Mouse (Mus musculus): ENCODE measurements around the gene Pds5b. TPM values are rescaled to one million over a fixed set of nuclear protein-coding genes. Genes with fewer than 3 reads are reported as not detected.
"Not testable (repeated sequence)": the region's sequence is repeated elsewhere in the genome, so short reads cannot be mapped to it uniquely, and the experiment has no call there.

Gene Pds5b
- polyA plus RNA-seq (2014; fragmentation: Nextera tagmentation; extraction: Ambion mirVana): 48.9 and 49.3 TPM in 2 replicates

DNA sequence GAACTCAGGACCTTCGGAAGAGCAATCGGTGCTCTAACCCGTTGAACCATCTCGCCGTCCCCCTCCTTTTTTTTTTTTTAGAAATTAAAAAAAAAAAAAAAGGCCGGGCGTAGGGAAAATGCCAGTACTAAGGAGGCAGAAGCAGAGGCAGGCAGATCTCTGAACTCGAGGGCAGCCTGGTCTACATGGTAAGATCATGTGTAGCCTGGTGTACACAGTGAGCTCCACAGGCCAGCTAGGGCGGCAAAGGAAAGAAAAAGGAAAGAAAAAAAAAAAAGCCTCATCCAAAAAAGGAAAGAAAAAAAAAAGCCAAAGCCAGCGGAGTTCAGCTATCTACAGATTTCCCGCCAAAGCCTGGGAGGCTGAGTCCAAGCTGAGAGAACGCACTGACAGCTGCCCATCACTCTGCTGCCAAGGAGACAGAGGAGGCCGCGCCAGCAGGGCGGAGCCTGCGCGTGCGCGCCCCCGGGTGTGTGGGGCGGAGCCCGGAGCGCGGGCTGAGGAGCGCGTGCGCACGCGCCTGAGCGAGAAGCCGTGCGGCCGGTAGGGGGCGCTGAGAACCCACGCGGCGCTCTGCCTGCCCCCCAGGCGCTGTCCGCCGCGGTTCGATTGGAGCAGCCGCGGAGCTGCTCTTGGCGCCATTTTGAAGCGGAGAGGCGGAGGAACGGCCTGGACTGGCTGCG, at the start of gene Pds5b:
TSS of gene Pds5b (plus strand) at position 587 of the 683 bp plus-strand sequence.
- peak within 1 kb of the TSS; percentile 55 for H3K4me2 ChIP-seq
- ATAC-seq (ENCODE audit: low FRiP score) (peak; percentile 97), DNase-seq (ENCODE audit: low spot score, missing footprints) (peak; percentile 100)
- no peaks in the 10 kb centered on the region for H3K9me3 ChIP-seq (ENCODE audit: control insufficient read depth, low read length)
- H3K4me1 ChIP-seq (ENCODE audit: control insufficient read depth, insufficient read depth, low read length): peaks cover 9% of the 10 kb centered on the region
- no peaks in the 10 kb centered on the region for H3K27me3 ChIP-seq (ENCODE audit: control insufficient read depth, insufficient read depth, low read length)
- 15% methylated on average over 46 of the region's 49 CpGs for WGBS
- no peaks in the 10 kb centered on the region for H3K36me3 ChIP-seq (ENCODE audit: control insufficient read depth, insufficient read depth, low read length)
- H3K9ac ChIP-seq (ENCODE audit: low read length): peak within 1 kb of the TSS; percentile 96
- H3K4me3 ChIP-seq (ENCODE audit: low read depth, low read length): peak within 1 kb of the TSS; percentile 88
- peak within 1 kb of the TSS; percentile 96 for H3K27ac ChIP-seq (ENCODE audit: low read depth, low read length)

DNA sequence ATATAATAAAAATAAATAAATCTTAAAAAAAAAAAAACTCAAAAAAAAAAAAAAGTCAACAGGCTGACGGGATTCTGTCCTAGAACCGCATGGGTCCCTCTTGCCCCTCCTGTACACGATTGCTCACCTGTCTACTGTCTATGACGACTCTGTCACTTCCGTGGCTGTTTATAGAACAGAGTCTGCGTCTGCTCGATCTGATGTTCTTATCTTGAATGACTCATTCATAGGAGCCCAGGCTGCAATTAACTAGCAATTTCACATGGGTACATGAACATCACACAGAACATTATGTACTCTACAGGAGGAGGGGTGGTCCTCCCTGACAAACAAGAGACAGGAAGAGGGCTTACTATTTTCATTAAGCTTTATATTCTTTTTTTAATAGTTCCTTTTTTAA, 48.0 kb upstream of the Pds5b start:
- Histone ChIP-seq H3K9me3 (ENCODE audit: control insufficient read depth, low read length) (no peaks in the 10 kb centered on the region), H3K27ac (ENCODE audit: low read depth, low read length) (no peak overlapping the region), H3K4me3 (ENCODE audit: low read depth, low read length) (no peak overlapping the region), H3K27me3 (ENCODE audit: control insufficient read depth, insufficient read depth, low read length) (no peaks in the 10 kb centered on the region), H3K4me2 (no peak overlapping the region), H3K36me3 (ENCODE audit: control insufficient read depth, insufficient read depth, low read length) (no peaks in the 10 kb centered on the region), H3K9ac (ENCODE audit: low read length) (no peak overlapping the region), H3K4me1 (ENCODE audit: control insufficient read depth, insufficient read depth, low read length) (no peaks in the 10 kb centered on the region)
- peak; percentile 41 for DNase-seq (ENCODE audit: low spot score, missing footprints)
- WGBS: 96% methylated on average over 7 of the region's 7 CpGs
- no peak for ATAC-seq (ENCODE audit: low FRiP score)

GRCm38 (mm10) chr5:150629272-150629671, 44.3 kb upstream of the Pds5b start:
- DNase-seq (ENCODE audit: low spot score, missing footprints) (peak; percentile 57), ATAC-seq (ENCODE audit: low FRiP score) (no peak)
- Histone ChIP-seq H3K4me1 (ENCODE audit: control insufficient read depth, insufficient read depth, low read length) (no peaks in the 10 kb centered on the region), H3K9ac (ENCODE audit: low read length) (no peak overlapping the region), H3K4me2 (no peak overlapping the region), H3K27ac (ENCODE audit: low read depth, low read length) (no peak overlapping the region), H3K27me3 (ENCODE audit: control insufficient read depth, insufficient read depth, low read length) (no peaks in the 10 kb centered on the region), H3K36me3 (ENCODE audit: control insufficient read depth, insufficient read depth, low read length) (no peaks in the 10 kb centered on the region), H3K4me3 (ENCODE audit: low read depth, low read length) (no peak overlapping the region), H3K9me3 (ENCODE audit: control insufficient read depth, low read length) (no peaks in the 10 kb centered on the region)
- 97% methylated on average over 1 of the region's 1 CpGs for WGBS

GRCm38 (mm10) chr5:150629692-150630091, 43.8 kb upstream of the Pds5b start:
- Histone ChIP-seq H3K4me2 (no peak overlapping the region), H3K4me3 (ENCODE audit: low read depth, low read length) (no peak overlapping the region), H3K9ac (ENCODE audit: low read length) (no peak overlapping the region), H3K27me3 (ENCODE audit: control insufficient read depth, insufficient read depth, low read length) (no peaks in the 10 kb centered on the region), H3K9me3 (ENCODE audit: control insufficient read depth, low read length) (no peaks in the 10 kb centered on the region), H3K27ac (ENCODE audit: low read depth, low read length) (no peak overlapping the region), H3K4me1 (ENCODE audit: control insufficient read depth, insufficient read depth, low read length) (no peaks in the 10 kb centered on the region), H3K36me3 (ENCODE audit: control insufficient read depth, insufficient read depth, low read length) (no peaks in the 10 kb centered on the region)
- ATAC-seq (ENCODE audit: low FRiP score): no peak
- 92% methylated on average over 2 of the region's 2 CpGs for WGBS
- peak; percentile 51 for DNase-seq (ENCODE audit: low spot score, missing footprints)

DNA sequence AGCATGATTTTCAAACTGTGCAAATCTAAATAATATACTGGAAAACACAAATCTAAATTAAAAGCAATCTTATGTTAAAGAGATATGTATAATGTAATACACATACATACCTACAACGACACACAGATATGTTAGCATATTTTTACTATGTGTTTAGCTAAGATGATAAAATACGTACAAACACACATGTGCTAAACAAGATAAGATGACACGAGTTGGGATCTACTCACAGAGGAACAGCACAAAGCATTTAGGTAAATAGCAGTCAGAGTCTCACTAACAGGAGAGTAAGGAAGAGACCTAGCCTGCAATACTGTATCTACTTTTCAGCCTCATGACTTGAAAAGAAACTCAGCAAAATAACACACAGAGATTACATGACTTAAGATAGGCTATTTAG, 32.1 kb upstream of the Pds5b start:
- 93% methylated on average over 3 of the region's 3 CpGs for WGBS
- Histone ChIP-seq H3K27me3 (ENCODE audit: control insufficient read depth, insufficient read depth, low read length) (no peaks in the 10 kb centered on the region), H3K9ac (ENCODE audit: low read length) (no peak overlapping the region), H3K27ac (ENCODE audit: low read depth, low read length) (no peak overlapping the region), H3K9me3 (ENCODE audit: control insufficient read depth, low read length) (no peaks in the 10 kb centered on the region), H3K4me1 (ENCODE audit: control insufficient read depth, insufficient read depth, low read length) (no peaks in the 10 kb centered on the region), H3K4me3 (ENCODE audit: low read depth, low read length) (no peak overlapping the region), H3K4me2 (no peak overlapping the region), H3K36me3 (ENCODE audit: control insufficient read depth, insufficient read depth, low read length) (peaks cover 4% of the 10 kb centered on the region)
- ATAC-seq (ENCODE audit: low FRiP score): no peak
- DNase-seq (ENCODE audit: low spot score, missing footprints): no peak

- H3K27me3 ChIP-seq (ENCODE audit: control insufficient read depth, insufficient read depth, low read length); H3K9me3 ChIP-seq (ENCODE audit: control insufficient read depth, low read length); ATAC-seq (ENCODE audit: low FRiP score); H3K36me3 ChIP-seq (ENCODE audit: control insufficient read depth, insufficient read depth, low read length); DNase-seq (ENCODE audit: low spot score, missing footprints); H3K9ac ChIP-seq (ENCODE audit: low read length); H3K4me1 ChIP-seq (ENCODE audit: control insufficient read depth, insufficient read depth, low read length); H3K27ac ChIP-seq (ENCODE audit: low read depth, low read length); H3K4me3 ChIP-seq (ENCODE audit: low read depth, low read length); H3K4me2 ChIP-seq: not testable (repeated sequence)
- 98% methylated on average over 4 of the region's 4 CpGs for WGBS
Measured at GRCm38 (mm10) chr5:150643390-150643789, 30.1 kb upstream of the Pds5b start.

DNA sequence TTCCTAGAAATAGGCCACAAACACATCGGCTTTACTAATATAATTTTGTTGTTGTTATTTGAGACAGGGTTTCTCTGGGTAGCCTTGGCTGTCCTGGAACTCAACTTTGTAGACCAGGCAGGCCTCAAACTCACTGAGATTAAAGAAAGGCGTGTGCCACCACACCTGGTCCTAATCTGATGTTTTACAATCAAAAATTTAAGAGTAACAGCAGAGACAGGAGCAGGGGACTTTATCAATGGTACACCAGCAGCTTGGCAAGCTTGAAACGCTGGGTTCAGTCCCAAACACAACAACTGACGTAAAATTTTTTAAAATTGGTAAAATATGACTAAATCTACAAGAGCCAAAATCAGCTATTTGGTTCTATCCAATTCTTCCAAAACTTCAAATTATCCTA, 28.6 kb upstream of the Pds5b start:
- Histone ChIP-seq H3K27me3 (ENCODE audit: control insufficient read depth, insufficient read depth, low read length) (no peaks in the 10 kb centered on the region), H3K36me3 (ENCODE audit: control insufficient read depth, insufficient read depth, low read length) (peaks cover 7% of the 10 kb centered on the region), H3K9me3 (ENCODE audit: control insufficient read depth, low read length) (no peaks in the 10 kb centered on the region), H3K4me3 (ENCODE audit: low read depth, low read length) (no peak overlapping the region), H3K27ac (ENCODE audit: low read depth, low read length) (no peak overlapping the region), H3K4me1 (ENCODE audit: control insufficient read depth, insufficient read depth, low read length) (no peaks in the 10 kb centered on the region), H3K9ac (ENCODE audit: low read length) (no peak overlapping the region), H3K4me2 (no peak overlapping the region)
- no peak for DNase-seq (ENCODE audit: low spot score, missing footprints)
- ATAC-seq (ENCODE audit: low FRiP score): no peak
- WGBS: 94% methylated on average over 4 of the region's 4 CpGs

- Histone ChIP-seq H3K36me3 (ENCODE audit: control insufficient read depth, insufficient read depth, low read length) (peaks cover 4% of the 10 kb centered on the region; the same call in 1 of the 2 replicates), H3K4me1 (ENCODE audit: control insufficient read depth, insufficient read depth, low read length) (no peaks in the 10 kb centered on the region), H3K27me3 (ENCODE audit: control insufficient read depth, insufficient read depth, low read length) (no peaks in the 10 kb centered on the region), H3K4me2 (no peak overlapping the region), H3K9me3 (ENCODE audit: control insufficient read depth, low read length) (no peaks in the 10 kb centered on the region), H3K27ac (ENCODE audit: low read depth, low read length) (no peak overlapping the region), H3K4me3 (ENCODE audit: low read depth, low read length) (no peak overlapping the region), H3K9ac (ENCODE audit: low read length) (no peak overlapping the region)
- DNase-seq (ENCODE audit: low spot score, missing footprints) (no peak), ATAC-seq (ENCODE audit: low FRiP score) (no peak)
- WGBS: 92% methylated on average over 2 of the region's 2 CpGs
Measured at GRCm38 (mm10) chr5:150652578-150652977, 21.0 kb upstream of the Pds5b start.

- no peaks in the 10 kb centered on the region for H3K9me3 ChIP-seq (ENCODE audit: control insufficient read depth, low read length)
- H3K27ac ChIP-seq (ENCODE audit: low read depth, low read length): no peak overlapping the region
- no peak overlapping the region for H3K4me3 ChIP-seq (ENCODE audit: low read depth, low read length)
- no peaks in the 10 kb centered on the region for H3K36me3 ChIP-seq (ENCODE audit: control insufficient read depth, insufficient read depth, low read length)
- no peaks in the 10 kb centered on the region for H3K4me1 ChIP-seq (ENCODE audit: control insufficient read depth, insufficient read depth, low read length)
- ATAC-seq (ENCODE audit: low FRiP score) (no peak), DNase-seq (ENCODE audit: low spot score, missing footprints) (no peak)
- no peak overlapping the region for H3K9ac ChIP-seq (ENCODE audit: low read length)
- no peak overlapping the region for H3K4me2 ChIP-seq
- H3K27me3 ChIP-seq (ENCODE audit: control insufficient read depth, insufficient read depth, low read length): no peaks in the 10 kb centered on the region
Measured at GRCm38 (mm10) chr5:150654548-150654947, 19.0 kb upstream of the Pds5b start.

Data from midbrain, embryonic 11.5 days (tissue).